Mouse (Mus musculus) midbrain, embryonic 13.5 days (tissue): ENCODE results near the gene Taar5. TPM values are rescaled to one million over a fixed set of nuclear protein-coding genes. Genes with fewer than 3 reads are reported as not detected.

ENCODE experiments used
- ATAC-seq: fragments of 200-750 bp; cut with Nextera tagmentation; 2 replicates; pipeline ENCODE4 v1.8.0; 2017; ENCODE audit warnings: mild to moderate bottlenecking, moderate TSS enrichment, moderate library complexity
- H3K27ac ChIP-seq: fragments of 300-500 bp; sonication (generic); 2 replicates; pipeline ENCODE4 v1.5.1; 2015; ENCODE audit warnings: inconsistent platforms, mild to moderate bottlenecking, moderate library complexity
- H3K27me3 ChIP-seq: fragments of 300-500 bp; sonication (generic); 2 replicates; pipeline ENCODE4 v1.6.1; 2015; ENCODE audit warnings: mild to moderate bottlenecking, inconsistent platforms
- H3K36me3 ChIP-seq: fragments of 300-500 bp; sonication (generic); 2 replicates; pipeline ENCODE4 v1.6.1; 2015; ENCODE audit warnings: mild to moderate bottlenecking, inconsistent platforms
- H3K4me1 ChIP-seq: fragments of 300-500 bp; sonication (generic); replicated peaks from 2 replicates; pipeline ENCODE4 v1.6.1; 2015; ENCODE audit warnings: inconsistent platforms
- H3K4me2 ChIP-seq: fragments of 300-500 bp; sonication (generic); replicated peaks from 2 replicates; pipeline ENCODE4 v1.6.1; 2015; ENCODE audit warnings: moderate library complexity, mild to moderate bottlenecking, inconsistent platforms
- H3K4me3 ChIP-seq: fragments of 300-500 bp; sonication (generic); replicated peaks from 2 replicates; pipeline ENCODE4 v1.5.1; 2015; ENCODE audit warnings: mild to moderate bottlenecking, inconsistent platforms
- H3K9ac ChIP-seq: fragments of 300-500 bp; sonication (generic); replicated peaks from 2 replicates; pipeline ENCODE4 v1.6.1; 2015; ENCODE audit warnings: mild to moderate bottlenecking, inconsistent platforms
- H3K9me3 ChIP-seq: fragments of 300-500 bp; sonication (generic); 2 replicates; pipeline ENCODE4 v1.6.1; 2016; ENCODE audit warnings: mild to moderate bottlenecking, inconsistent platforms
- WGBS: fragments of 180-500 bp; shearing (Covaris S2); methylation state at CpG from one replicate; pipeline ENCODE4 v1.1.7; 2015; 5-methylcytosine and 5-hydroxymethylcytosine counted together
- polyA plus RNA-seq: library from polyadenylated mRNA; unstranded; fragments of >200 nt; fragmentation: Nextera tagmentation; extraction: Ambion mirVana; gene quantifications from 2 replicates; pipeline ENCODE4 v1.2.1, GENCODE M21; 2015

The Taar5 gene
- not detected in 2 replicates for polyA plus RNA-seq

GRCm38 (mm10) chr10:23970656-23971165 is at the start of gene Taar5:
TSS of gene Taar5 (plus strand) at chr10:23970706.
- H3K9me3 ChIP-seq: no peaks in the 10 kb centered on the region
- no peaks in the 10 kb centered on the region for H3K4me1 ChIP-seq
- no peak within 1 kb of the TSS for H3K9ac ChIP-seq
- WGBS: 93% methylated on average over 11 of the region's 11 CpGs
- no peak within 1 kb of the TSS for H3K4me2 ChIP-seq
- H3K4me3 ChIP-seq: no peak within 1 kb of the TSS
- ATAC-seq: no peak
- no peak within 1 kb of the TSS for H3K27ac ChIP-seq
- no peaks in the 10 kb centered on the region for H3K27me3 ChIP-seq
- H3K36me3 ChIP-seq: no peaks in the 10 kb centered on the region

GRCm38 (mm10) chr10:23922468-23922867 is 48.0 kb upstream of the Taar5 start:
- WGBS: 61% methylated on average over 3 of the region's 3 CpGs

GRCm38 (mm10) chr10:23923941-23924340 is 46.6 kb upstream of the Taar5 start:
- no peaks in the 10 kb centered on the region for H3K4me1 ChIP-seq
- no peaks in the 10 kb centered on the region for H3K27me3 ChIP-seq
- 83% methylated on average over 2 of the region's 2 CpGs for WGBS
- no peaks in the 10 kb centered on the region for H3K9me3 ChIP-seq
- H3K4me3 ChIP-seq: no peak overlapping the region
- no peak overlapping the region for H3K4me2 ChIP-seq
- no peaks in the 10 kb centered on the region for H3K36me3 ChIP-seq
- H3K9ac ChIP-seq: no peak overlapping the region
- no peak for ATAC-seq
- no peak overlapping the region for H3K27ac ChIP-seq

More at GRCm38 (mm10) chr10:23922468-23922867, 48.0 kb upstream of the Taar5 start:
- no peaks in the 10 kb centered on the region for H3K4me1 ChIP-seq
- no peaks in the 10 kb centered on the region for H3K36me3 ChIP-seq
- H3K9me3 ChIP-seq: no peaks in the 10 kb centered on the region
- no peaks in the 10 kb centered on the region for H3K27me3 ChIP-seq
- no peak overlapping the region for H3K4me3 ChIP-seq
- no peak overlapping the region for H3K27ac ChIP-seq
- no peak overlapping the region for H3K9ac ChIP-seq
- ATAC-seq: no peak
- H3K4me2 ChIP-seq: no peak overlapping the region

- no peaks in the 10 kb centered on the region for H3K36me3 ChIP-seq
- H3K4me3 ChIP-seq: no peak overlapping the region
- no peak overlapping the region for H3K9ac ChIP-seq
- ATAC-seq: no peak
- no peak overlapping the region for H3K4me2 ChIP-seq
- WGBS: 50% methylated on average over 4 of the region's 4 CpGs
- H3K9me3 ChIP-seq: no peaks in the 10 kb centered on the region
- H3K4me1 ChIP-seq: no peaks in the 10 kb centered on the region
- H3K27me3 ChIP-seq: no peaks in the 10 kb centered on the region
- no peak overlapping the region for H3K27ac ChIP-seq
Measured at GRCm38 (mm10) chr10:23937613-23938012, 32.9 kb upstream of the Taar5 start.

GRCm38 (mm10) chr10:23938312-23938711 is 32.2 kb upstream of the Taar5 start, which contains the start of gene Taar2:
TSS of gene Taar2 (plus strand) at chr10:23938572.
- no peak for ATAC-seq
- Histone ChIP-seq H3K9me3 (no peaks in the 10 kb centered on the region), H3K4me3 (no peak within 1 kb of the TSS), H3K27me3 (no peaks in the 10 kb centered on the region), H3K9ac (no peak within 1 kb of the TSS), H3K36me3 (no peaks in the 10 kb centered on the region), H3K4me1 (no peaks in the 10 kb centered on the region), H3K27ac (no peak within 1 kb of the TSS), H3K4me2 (no peak within 1 kb of the TSS)
- WGBS: 40% methylated on average over 6 of the region's 6 CpGs

GRCm38 (mm10) chr10:23942465-23942864 is 28.0 kb upstream of the Taar5 start:
- no peaks in the 10 kb centered on the region for H3K4me1 ChIP-seq
- no peaks in the 10 kb centered on the region for H3K9me3 ChIP-seq
- no peak overlapping the region for H3K9ac ChIP-seq
- no peaks in the 10 kb centered on the region for H3K36me3 ChIP-seq
- ATAC-seq: no peak
- H3K27me3 ChIP-seq: no peaks in the 10 kb centered on the region
- H3K4me2 ChIP-seq: no peak overlapping the region
- no peak overlapping the region for H3K4me3 ChIP-seq
- WGBS: 76% methylated on average over 5 of the region's 5 CpGs
- no peak overlapping the region for H3K27ac ChIP-seq

- Histone ChIP-seq H3K27me3 (no peaks in the 10 kb centered on the region), H3K4me1 (no peaks in the 10 kb centered on the region), H3K9ac (no peak overlapping the region), H3K36me3 (no peaks in the 10 kb centered on the region), H3K4me2 (no peak overlapping the region), H3K4me3 (no peak overlapping the region), H3K9me3 (no peaks in the 10 kb centered on the region), H3K27ac (no peak overlapping the region)
- WGBS: 76% methylated on average over 7 of the region's 7 CpGs
- ATAC-seq: no peak
Measured at GRCm38 (mm10) chr10:23948026-23948425, 22.5 kb upstream of the Taar5 start.

- no peak for ATAC-seq
- H3K27me3 ChIP-seq: no peaks in the 10 kb centered on the region
- WGBS: 89% methylated on average over 16 of the region's 16 CpGs
Measured at GRCm38 (mm10) chr10:23949508-23950005, 20.9 kb upstream of the Taar5 start, which contains the start of gene Taar3. TSS of gene Taar3 (plus strand) at chr10:23949558.

GRCm38 (mm10) chr10:23951714-23952113 is 18.8 kb upstream of the Taar5 start:
- no peak overlapping the region for H3K27ac ChIP-seq
- H3K4me2 ChIP-seq: no peak overlapping the region
- no peak overlapping the region for H3K9ac ChIP-seq
- H3K4me3 ChIP-seq: no peak overlapping the region
- no peaks in the 10 kb centered on the region for H3K36me3 ChIP-seq
- no peak for ATAC-seq
- H3K9me3 ChIP-seq: no peaks in the 10 kb centered on the region
- WGBS: 87% methylated on average over 6 of the region's 6 CpGs
- no peaks in the 10 kb centered on the region for H3K27me3 ChIP-seq
- H3K4me1 ChIP-seq: no peaks in the 10 kb centered on the region

More at GRCm38 (mm10) chr10:23949508-23950005, 20.9 kb upstream of the Taar5 start, which contains the start of gene Taar3:
- no peaks in the 10 kb centered on the region for H3K4me1 ChIP-seq
- H3K27ac ChIP-seq: no peak within 1 kb of the TSS
- H3K9ac ChIP-seq: no peak within 1 kb of the TSS
- H3K4me3 ChIP-seq: no peak within 1 kb of the TSS
- H3K4me2 ChIP-seq: no peak within 1 kb of the TSS
- H3K9me3 ChIP-seq: no peaks in the 10 kb centered on the region
- no peaks in the 10 kb centered on the region for H3K36me3 ChIP-seq

GRCm38 (mm10) chr10:23959071-23959470 is 11.4 kb upstream of the Taar5 start:
- Histone ChIP-seq H3K27me3 (no peaks in the 10 kb centered on the region), H3K36me3 (no peaks in the 10 kb centered on the region), H3K4me3 (no peak overlapping the region), H3K9ac (no peak overlapping the region), H3K9me3 (no peaks in the 10 kb centered on the region), H3K4me1 (no peaks in the 10 kb centered on the region), H3K27ac (no peak overlapping the region), H3K4me2 (no peak overlapping the region)
- 72% methylated on average over 3 of the region's 3 CpGs for WGBS
- ATAC-seq: no peak

GRCm38 (mm10) chr10:23960444-23960915 is 10.0 kb upstream of the Taar5 start, which contains the start of gene Taar4:
TSS of gene Taar4 (plus strand) at chr10:23960494.
- Histone ChIP-seq H3K27ac (no peak within 1 kb of the TSS), H3K9me3 (no peaks in the 10 kb centered on the region), H3K4me2 (no peak within 1 kb of the TSS), H3K4me1 (no peaks in the 10 kb centered on the region), H3K9ac (no peak within 1 kb of the TSS), H3K4me3 (no peak within 1 kb of the TSS), H3K36me3 (no peaks in the 10 kb centered on the region), H3K27me3 (no peaks in the 10 kb centered on the region)
- ATAC-seq: no peak
- 96% methylated on average over 13 of the region's 13 CpGs for WGBS

GRCm38 (mm10) chr10:23963444-23963843 is 7.1 kb upstream of the Taar5 start:
- WGBS: 69% methylated on average over 3 of the region's 3 CpGs
- H3K4me3 ChIP-seq: no peak overlapping the region
- no peak for ATAC-seq
- H3K27ac ChIP-seq: no peak overlapping the region
- no peak overlapping the region for H3K4me2 ChIP-seq
- no peaks in the 10 kb centered on the region for H3K36me3 ChIP-seq
- no peaks in the 10 kb centered on the region for H3K4me1 ChIP-seq
- H3K27me3 ChIP-seq: no peaks in the 10 kb centered on the region
- H3K9me3 ChIP-seq: no peaks in the 10 kb centered on the region
- H3K9ac ChIP-seq: no peak overlapping the region
